Mouse (Mus musculus) limb, embryonic 10.5 days (tissue): ENCODE results near the gene Cbx5. TPM values are rescaled to one million over a fixed set of nuclear protein-coding genes. Genes with fewer than 3 reads are reported as not detected.

Experiments
- DNase-seq: peaks from one replicate; pipeline ENCODE4 v3.0.0-alpha.2; 2017; ENCODE audit warnings: low spot score
- H3K27ac ChIP-seq: fragments of 300-500 bp; sonication (generic); 2 replicates; pipeline ENCODE4 v1.5.1; 2016; ENCODE audit warnings: mild to moderate bottlenecking
- H3K27me3 ChIP-seq: fragments of 300-500 bp; sonication (generic); 2 replicates; pipeline ENCODE4 v1.6.1; 2016; ENCODE audit warnings: low read depth, mild to moderate bottlenecking; ENCODE audit not compliant: poor library complexity, severe bottlenecking
- H3K36me3 ChIP-seq: fragments of 300-500 bp; sonication (generic); 2 replicates; pipeline ENCODE4 v1.6.1; 2016; ENCODE audit warnings: mild to moderate bottlenecking, moderate library complexity
- H3K4me1 ChIP-seq: fragments of 300-500 bp; sonication (generic); 2 replicates; pipeline ENCODE4 v1.6.1; 2016
- H3K4me3 ChIP-seq: fragments of 300-500 bp; sonication (generic); 2 replicates; pipeline ENCODE4 v1.5.1; 2016; ENCODE audit warnings: mild to moderate bottlenecking, moderate library complexity
- H3K9me3 ChIP-seq: fragments of 300-500 bp; sonication (generic); replicated peaks from 2 replicates; pipeline ENCODE4 v1.6.1; 2016; ENCODE audit warnings: mild to moderate bottlenecking
- WGBS: fragments of 180-500 bp; shearing (Covaris S2); methylation state at CpG from one replicate; pipeline ENCODE4 v1.1.7; 2016; 5-methylcytosine and 5-hydroxymethylcytosine counted together
- polyA plus RNA-seq: library from polyadenylated mRNA; unstranded; fragments of >200 nt; fragmentation: Nextera tagmentation; extraction: Ambion mirVana; gene quantifications from 2 replicates; pipeline ENCODE4 v1.2.1, GENCODE M21; 2016

Cbx5 gene
- polyA plus RNA-seq, 1 experiment from 2014 or later, result 215 TPM

DNA sequence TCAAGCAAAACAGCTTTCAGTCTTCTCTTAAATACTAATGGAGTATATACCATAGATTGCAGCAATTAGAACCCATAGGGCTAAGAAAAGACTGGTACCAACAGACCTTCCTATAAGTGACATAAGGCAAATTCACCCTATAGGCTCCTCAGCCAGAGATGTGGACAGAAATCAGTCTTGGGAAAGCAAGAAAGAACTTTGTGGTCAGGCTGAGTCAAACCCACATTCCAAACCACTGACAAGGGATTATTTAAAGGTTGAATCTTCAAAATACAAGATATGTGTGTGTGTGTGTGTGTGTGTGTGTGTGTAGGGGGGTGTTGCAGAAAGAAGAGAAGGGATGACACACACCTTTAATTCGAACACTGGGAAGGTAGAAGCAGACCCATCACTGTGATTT lies 18.2 kb downstream of the Cbx5 start:
- Histone ChIP-seq H3K36me3 (peaks cover 49% of the 10 kb centered on the region), H3K27me3 (no peaks in the 10 kb centered on the region), H3K9me3 (no peaks in the 10 kb centered on the region), H3K4me3 (no peak overlapping the region), H3K27ac (no peak overlapping the region), H3K4me1 (peaks cover 12% of the 10 kb centered on the region)
- no peak for DNase-seq
- 95% methylated on average over 1 of the region's 1 CpGs for WGBS

GRCm38 (mm10) chr15:103220785-103221184 lies 18.8 kb downstream of the Cbx5 start:
- DNase-seq, result no peak

GRCm38 (mm10) chr15:103216052-103216451 lies 23.6 kb downstream of the Cbx5 start:
- peak overlapping the region; percentile 51 for H3K4me3 ChIP-seq
- WGBS, result 23% methylated on average over 2 of the region's 2 CpGs
- peak; percentile 41 for DNase-seq

More at GRCm38 (mm10) chr15:103220785-103221184, 18.8 kb downstream of the Cbx5 start:
- 76% methylated on average over 3 of the region's 3 CpGs for WGBS
- Histone ChIP-seq H3K4me1 (peaks cover 18% of the 10 kb centered on the region), H3K9me3 (no peaks in the 10 kb centered on the region), H3K4me3 (no peak overlapping the region), H3K36me3 (peaks cover 49% of the 10 kb centered on the region), H3K27me3 (no peaks in the 10 kb centered on the region), H3K27ac (no peak overlapping the region)

DNA sequence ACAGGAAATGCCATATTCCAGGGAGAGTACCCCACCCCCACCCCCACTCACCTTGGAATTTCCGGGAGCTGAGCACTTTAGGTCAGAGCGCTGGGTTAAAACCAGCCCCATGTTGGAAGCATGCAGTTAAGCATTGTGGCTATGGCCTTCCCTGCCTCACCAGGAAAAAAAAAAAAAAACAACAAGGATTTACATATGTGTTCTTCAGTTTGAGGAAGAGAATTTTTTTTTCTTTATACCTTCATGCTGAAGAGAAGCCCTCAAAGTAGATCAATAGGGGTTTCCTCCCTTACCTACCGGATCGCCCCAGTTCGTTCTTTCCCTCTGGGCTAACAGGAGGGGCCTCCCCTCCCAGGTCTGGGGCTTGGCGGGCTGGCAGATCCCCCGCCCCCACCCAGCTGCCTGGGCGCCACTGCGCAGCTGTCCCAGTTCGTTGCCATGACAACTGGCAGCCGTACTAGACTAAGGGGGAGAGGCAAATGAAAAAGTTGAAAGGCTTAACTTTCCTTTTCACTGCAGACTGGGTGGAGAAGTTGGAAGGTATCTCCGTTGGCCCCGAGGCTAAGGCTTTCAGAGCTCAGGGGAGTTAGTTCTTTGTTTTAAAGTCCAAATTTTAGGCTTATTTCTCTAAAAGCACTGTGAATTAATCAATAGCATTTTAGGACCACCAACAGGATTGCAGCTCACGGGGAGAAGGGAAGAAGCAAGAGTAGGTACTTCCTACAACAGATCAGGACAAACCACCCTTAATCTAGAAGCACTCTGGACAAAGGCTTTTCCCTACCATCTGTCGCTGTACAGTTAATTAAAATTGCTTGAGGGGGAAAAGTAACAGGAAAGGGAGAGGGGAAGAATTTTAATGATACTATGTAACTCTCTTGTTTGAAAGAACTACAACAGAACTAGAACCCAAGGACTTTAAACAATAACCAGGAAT lies 24.4 kb downstream of the Cbx5 start:
- Histone ChIP-seq H3K27ac (peak overlapping the region; percentile 91), H3K27me3 (no peaks in the 10 kb centered on the region), H3K4me3 (peak overlapping the region; percentile 51), H3K9me3 (no peaks in the 10 kb centered on the region), H3K4me1 (peaks cover 36% of the 10 kb centered on the region), H3K36me3 (peaks cover 45% of the 10 kb centered on the region)
- under 1% methylated on average over 15 of the region's 15 CpGs for WGBS
- peak; percentile 94 for DNase-seq

More at GRCm38 (mm10) chr15:103216052-103216451, 23.6 kb downstream of the Cbx5 start:
- Histone ChIP-seq H3K27me3 (no peaks in the 10 kb centered on the region), H3K9me3 (no peaks in the 10 kb centered on the region), H3K4me1 (peaks cover 36% of the 10 kb centered on the region), H3K27ac (peak overlapping the region; percentile 91), H3K36me3 (peaks cover 45% of the 10 kb centered on the region)

DNA sequence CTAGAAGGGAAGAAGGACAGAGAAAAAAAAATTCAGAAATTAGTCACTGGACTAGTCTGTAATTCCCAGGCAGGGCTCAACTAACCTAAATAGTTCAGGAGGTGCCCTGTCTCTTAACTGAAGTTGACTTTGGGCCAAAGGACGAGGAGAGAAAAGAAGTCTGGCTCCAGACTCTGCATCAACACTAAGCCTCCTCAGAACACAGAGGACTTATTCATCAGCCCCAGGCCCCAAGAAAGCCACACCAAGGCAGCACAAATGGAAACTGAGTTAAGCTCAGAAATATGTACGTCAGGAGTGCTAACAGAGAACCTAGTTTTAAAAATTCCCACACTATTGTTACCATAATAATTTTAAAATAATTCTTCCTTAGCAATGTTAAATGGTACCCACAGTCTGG lies 25.5 kb downstream of the Cbx5 start:
- H3K27me3 ChIP-seq, result no peaks in the 10 kb centered on the region
- no peak for DNase-seq
- peak overlapping the region; percentile 51 for H3K4me3 ChIP-seq
- WGBS, result 35% methylated on average over 2 of the region's 2 CpGs
- peaks cover 36% of the 10 kb centered on the region for H3K4me1 ChIP-seq
- H3K27ac ChIP-seq, result peak overlapping the region; percentile 91
- H3K9me3 ChIP-seq, result no peaks in the 10 kb centered on the region
- H3K36me3 ChIP-seq, result peaks cover 46% of the 10 kb centered on the region

DNA sequence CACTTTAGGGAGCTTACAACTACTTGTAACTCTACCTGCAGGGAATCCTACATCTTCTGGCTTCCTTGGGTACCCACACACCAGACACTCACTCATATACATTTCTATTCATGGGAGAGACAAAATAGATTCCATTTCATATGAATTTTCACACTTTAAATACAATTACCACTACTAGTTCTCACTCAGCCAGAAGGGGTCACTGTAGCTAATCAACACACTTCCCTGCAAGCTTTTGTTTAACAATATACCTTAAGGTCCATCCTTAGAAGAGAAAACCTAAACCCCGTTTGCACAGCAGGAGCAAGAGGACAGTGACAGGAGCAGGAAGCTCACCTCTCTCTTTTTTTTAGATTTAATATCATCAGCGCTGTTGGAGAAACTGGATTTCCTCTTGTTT lies 34.5 kb downstream of the Cbx5 start:
- 74% methylated on average over 2 of the region's 2 CpGs for WGBS
- Histone ChIP-seq H3K4me3 (no peak overlapping the region), H3K4me1 (no peaks in the 10 kb centered on the region), H3K9me3 (no peaks in the 10 kb centered on the region), H3K36me3 (peaks cover 100% of the 10 kb centered on the region), H3K27ac (no peak overlapping the region), H3K27me3 (no peaks in the 10 kb centered on the region)
- no peak for DNase-seq

DNA sequence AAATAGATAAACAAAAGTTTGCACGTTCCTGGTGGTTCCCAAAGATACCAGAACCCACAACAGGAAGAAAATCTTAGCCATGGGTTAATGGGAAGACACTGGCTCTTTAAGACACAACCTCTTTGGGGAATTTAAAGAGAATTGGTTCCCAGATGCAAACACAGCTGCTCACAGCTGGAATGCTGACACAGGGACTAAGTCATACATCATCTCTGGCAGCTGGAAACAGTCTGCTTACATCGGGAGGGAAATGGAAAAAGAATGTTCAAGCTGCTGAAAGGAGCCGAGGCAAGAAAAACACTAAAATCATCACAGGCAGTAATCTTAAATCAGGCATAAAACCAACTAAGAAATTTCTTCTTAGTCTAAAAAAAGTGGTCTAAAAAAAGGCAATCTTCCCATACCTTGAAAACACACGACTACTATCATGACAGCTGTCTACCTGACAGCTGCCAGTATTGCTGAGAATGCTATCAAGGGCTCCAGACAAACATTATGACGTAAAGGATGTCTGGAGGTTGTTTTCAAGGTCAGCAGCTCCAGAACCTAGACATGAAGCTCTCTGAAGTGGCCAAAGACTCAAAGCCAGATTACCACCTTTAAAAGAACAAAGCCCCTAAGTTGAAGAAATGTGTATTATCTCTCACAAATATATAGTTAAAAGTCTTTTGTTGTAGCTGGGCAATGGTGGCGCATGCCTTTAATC lies 37.4 kb downstream of the Cbx5 start:
- Histone ChIP-seq H3K4me1 (no peaks in the 10 kb centered on the region), H3K27ac (no peak overlapping the region), H3K27me3 (no peaks in the 10 kb centered on the region), H3K36me3 (peaks cover 100% of the 10 kb centered on the region), H3K9me3 (no peaks in the 10 kb centered on the region), H3K4me3 (no peak overlapping the region)
- 72% methylated on average over 6 of the region's 6 CpGs for WGBS
- no peak for DNase-seq

GRCm38 (mm10) chr15:103197785-103198184 lies 41.8 kb downstream of the Cbx5 start:
- Histone ChIP-seq H3K4me3 (no peak overlapping the region), H3K27ac (no peak overlapping the region), H3K9me3 (no peaks in the 10 kb centered on the region), H3K27me3 (no peaks in the 10 kb centered on the region), H3K4me1 (no peaks in the 10 kb centered on the region), H3K36me3 (peaks cover 100% of the 10 kb centered on the region)
- WGBS, result 96% methylated on average over 4 of the region's 4 CpGs
- DNase-seq, result no peak

DNA sequence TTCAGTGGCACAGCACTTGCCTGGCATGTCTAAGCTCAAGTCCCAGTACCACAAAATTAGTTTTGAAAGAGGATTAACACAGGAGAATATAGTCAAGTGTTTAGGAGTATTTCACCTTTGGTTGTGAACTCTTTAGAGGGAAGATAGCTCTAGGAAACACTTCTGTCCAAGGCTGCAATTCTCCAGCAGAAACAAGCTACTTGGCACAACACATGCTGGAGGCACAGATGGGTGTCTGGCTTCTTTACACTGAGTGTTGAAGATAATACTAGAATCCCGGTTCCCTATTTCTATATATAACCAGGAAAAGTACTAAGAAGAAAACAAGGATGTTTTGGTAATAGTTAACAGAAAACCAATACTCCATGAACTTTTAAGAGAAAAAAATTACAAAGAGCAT lies 42.8 kb downstream of the Cbx5 start:
- Histone ChIP-seq H3K9me3 (no peaks in the 10 kb centered on the region), H3K27ac (no peak overlapping the region), H3K4me3 (no peak overlapping the region), H3K27me3 (no peaks in the 10 kb centered on the region), H3K4me1 (0 out of 2 replicates have a peak, but pooled peaks cover 2% of the 10 kb centered on the region), H3K36me3 (peaks cover 100% of the 10 kb centered on the region)
- DNase-seq, result no peak
- 88% methylated on average over 1 of the region's 1 CpGs for WGBS

DNA sequence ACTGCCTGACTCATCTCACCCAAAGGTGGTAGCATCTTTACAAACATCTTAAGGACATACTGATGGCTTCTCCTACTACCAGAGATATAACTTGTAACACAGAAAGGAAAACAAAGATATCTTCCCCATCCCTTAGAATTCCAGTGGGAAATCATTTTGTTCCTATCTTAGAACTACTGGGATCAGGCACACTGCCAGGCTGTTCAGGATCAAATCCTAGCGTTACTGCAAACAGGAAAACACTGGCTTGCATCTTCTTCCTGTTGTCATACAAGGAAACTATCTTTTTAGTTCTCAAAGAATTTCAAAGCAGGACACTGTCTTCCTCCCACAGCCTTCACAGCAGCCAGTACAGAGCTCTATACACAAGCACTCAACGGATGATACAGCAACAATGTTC lies 46.0 kb downstream of the Cbx5 start:
- H3K9me3 ChIP-seq, result no peaks in the 10 kb centered on the region
- no peak overlapping the region for H3K27ac ChIP-seq
- WGBS, result 90% methylated on average over 2 of the region's 2 CpGs
- no peak for DNase-seq
- peaks cover 24% of the 10 kb centered on the region; the same call in 1 of the 2 replicates for H3K4me1 ChIP-seq
- no peak overlapping the region for H3K4me3 ChIP-seq
- no peaks in the 10 kb centered on the region for H3K27me3 ChIP-seq
- H3K36me3 ChIP-seq, result peaks cover 94% of the 10 kb centered on the region

- no peak for DNase-seq
- Histone ChIP-seq H3K4me1 (peaks cover 30% of the 10 kb centered on the region), H3K9me3 (no peaks in the 10 kb centered on the region), H3K27ac (peak overlapping the region; percentile 19; the same call in 1 of the 2 replicates), H3K36me3 (peaks cover 66% of the 10 kb centered on the region), H3K4me3 (no peak overlapping the region), H3K27me3 (no peaks in the 10 kb centered on the region)
- WGBS, result 53% methylated on average over 10 of the region's 10 CpGs
Measured at GRCm38 (mm10) chr15:103190531-103191462, 48.8 kb downstream of the Cbx5 start.

DNA sequence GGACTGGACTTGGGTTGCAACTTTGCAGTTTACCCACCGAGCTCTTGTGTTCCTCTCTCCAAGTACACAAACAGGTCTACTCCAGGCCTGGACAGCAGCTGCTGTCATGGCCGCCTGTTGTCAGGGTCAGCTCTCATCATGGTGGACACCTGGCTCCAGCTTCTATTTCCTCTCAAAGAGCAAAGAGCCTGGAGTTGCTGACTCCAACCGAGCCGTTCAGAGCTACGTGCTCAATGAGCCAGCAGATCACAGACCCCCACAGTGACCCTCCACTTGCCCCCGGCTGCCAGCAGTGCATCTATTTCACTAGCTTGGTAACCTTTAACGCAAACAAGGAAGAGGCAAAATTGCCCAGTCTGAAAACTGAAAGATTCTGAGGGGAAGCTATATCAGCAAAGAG lies 49.5 kb downstream of the Cbx5 start:
- DNase-seq, result no peak
- no peak overlapping the region for H3K4me3 ChIP-seq
- H3K27ac ChIP-seq, result no peak overlapping the region; the same call in 1 of the 2 replicates
- 66% methylated on average over 7 of the region's 7 CpGs for WGBS
- no peaks in the 10 kb centered on the region for H3K9me3 ChIP-seq
- no peaks in the 10 kb centered on the region for H3K27me3 ChIP-seq
- H3K4me1 ChIP-seq, result peaks cover 32% of the 10 kb centered on the region
- H3K36me3 ChIP-seq, result peaks cover 59% of the 10 kb centered on the region
